Mouse (Mus musculus) kidney, adult 2 months (tissue): ENCODE measurements around the gene Gm12355. TPM values are rescaled to one million over a fixed set of nuclear protein-coding genes. Genes with fewer than 3 reads are reported as not detected.
"Not testable (repeated sequence)": the region's sequence is repeated elsewhere in the genome, so short reads cannot be mapped to it uniquely, and the experiment has no call there.

Source experiments
- DNase-seq: peaks from one replicate; pipeline ENCODE4 v3.0.0; 2021
- H3K27ac ChIP-seq: fragments of 200-500 bp; 2 replicates; pipeline ENCODE4 v1.5.1; 2012; ENCODE audit warnings: low read depth, low read length, control low read depth, inconsistent platforms; ENCODE audit not compliant: insufficient read depth
- H3K27me3 ChIP-seq: fragments of 200-500 bp; replicated peaks from 2 replicates; pipeline ENCODE4 v1.6.1; 2012; ENCODE audit warnings: mild to moderate bottlenecking, moderate library complexity, low read length, inconsistent platforms; ENCODE audit not compliant: control insufficient read depth, insufficient read depth
- H3K36me3 ChIP-seq: fragments of 200-500 bp; 2 replicates; pipeline ENCODE4 v1.6.1; 2012; ENCODE audit warnings: mild to moderate bottlenecking, moderate library complexity, low read length, inconsistent platforms; ENCODE audit not compliant: control insufficient read depth, insufficient read depth
- H3K4me1 ChIP-seq: fragments of 200-500 bp; 2 replicates; pipeline ENCODE4 v1.6.1; 2011; ENCODE audit warnings: low read length; ENCODE audit not compliant: control insufficient read depth, insufficient read depth
- H3K4me3 ChIP-seq: fragments of 200-500 bp; 2 replicates; pipeline ENCODE4 v1.5.1; 2011; ENCODE audit warnings: mild to moderate bottlenecking, low read depth, low read length, control low read depth; ENCODE audit not compliant: insufficient read depth
- CTCF ChIP-seq: fragments of 200-500 bp; conservative IDR thresholded peaks from 2 replicates; pipeline ENCODE4 v1.5.1; 2011; ENCODE audit warnings: low read depth, mild to moderate bottlenecking, control low read depth, low read length, moderate library complexity, mixed read lengths; ENCODE audit not compliant: insufficient read depth, insufficient read length
- POLR2A ChIP-seq: fragments of 200-500 bp; IDR thresholded peaks from one replicate; pipeline ENCODE4 v1.6.1; 2011; ENCODE audit warnings: low read depth, low read length, control low read depth
- WGBS: fragments of 180-500 bp; shearing (Covaris S2); methylation state at CpG from one replicate; pipeline ENCODE4 v1.1.7; 2018; 5-methylcytosine and 5-hydroxymethylcytosine counted together
- polyA plus RNA-seq: library from polyadenylated mRNA; depleted of rRNA; stranded (reverse); fragments of >200 nt; gene quantifications from 2 replicates; pipeline ENCODE4 v1.2.3, GENCODE M21; 2012; rRNA removed

The Gm12355 gene
- not detected in 2 replicates for polyA plus RNA-seq

DNA sequence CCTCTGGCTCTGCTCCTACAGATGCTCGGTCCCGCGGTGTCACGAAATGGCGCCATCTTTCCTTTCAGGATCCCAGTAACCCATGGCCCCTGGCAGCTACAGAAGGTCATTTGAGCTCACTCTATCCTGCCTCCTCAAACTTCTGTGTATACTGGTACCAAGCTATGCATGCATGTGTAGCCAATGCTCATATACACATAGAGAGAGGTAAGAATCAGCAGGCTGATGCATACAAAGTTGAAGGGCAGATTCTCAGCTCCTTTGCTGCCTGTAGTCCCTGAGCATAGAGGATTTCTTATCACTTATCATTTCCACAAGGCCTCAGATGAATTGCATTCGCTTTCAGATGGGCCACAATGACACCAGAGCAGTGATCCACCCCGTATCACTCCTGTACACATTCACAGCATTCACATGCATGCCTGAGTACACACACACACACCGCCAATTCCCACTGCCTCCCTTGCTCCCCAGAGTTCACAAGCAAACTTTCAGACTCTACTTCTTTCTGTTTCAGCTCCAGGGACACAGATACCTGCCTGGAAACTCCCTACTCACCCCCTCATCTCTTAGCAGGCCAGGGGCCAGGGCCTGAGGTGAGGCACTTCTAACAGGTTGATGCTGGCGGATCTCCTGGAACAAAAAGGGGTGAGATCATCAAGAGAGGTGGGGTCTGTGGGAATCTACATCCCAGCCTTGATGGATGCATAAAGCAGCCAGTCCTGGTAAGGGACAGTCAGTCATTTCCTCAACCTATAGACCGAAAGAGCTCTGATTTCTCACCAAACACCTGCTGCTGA, at the start of gene Gm12355, which contains the start of gene Gsdma3:
Gene Gm12355, minus strand, starts transcription at position 51 of the 800 bp plus-strand sequence.
Gene Gsdma3, plus strand, starts transcription at position 750 of the 800 bp plus-strand sequence.
- no peak within 1 kb of the TSS for H3K27ac ChIP-seq
- WGBS, result 87% methylated on average over 10 of the region's 10 CpGs
- no peaks in the 10 kb centered on the region for H3K36me3 ChIP-seq
- no peaks in the 10 kb centered on the region for H3K27me3 ChIP-seq
- no peak within 1 kb of the TSS for H3K4me3 ChIP-seq
- no peaks in the 10 kb centered on the region for H3K4me1 ChIP-seq
- no peak for DNase-seq
- TF ChIP-seq POLR2A (no peak), CTCF (no peak)

DNA sequence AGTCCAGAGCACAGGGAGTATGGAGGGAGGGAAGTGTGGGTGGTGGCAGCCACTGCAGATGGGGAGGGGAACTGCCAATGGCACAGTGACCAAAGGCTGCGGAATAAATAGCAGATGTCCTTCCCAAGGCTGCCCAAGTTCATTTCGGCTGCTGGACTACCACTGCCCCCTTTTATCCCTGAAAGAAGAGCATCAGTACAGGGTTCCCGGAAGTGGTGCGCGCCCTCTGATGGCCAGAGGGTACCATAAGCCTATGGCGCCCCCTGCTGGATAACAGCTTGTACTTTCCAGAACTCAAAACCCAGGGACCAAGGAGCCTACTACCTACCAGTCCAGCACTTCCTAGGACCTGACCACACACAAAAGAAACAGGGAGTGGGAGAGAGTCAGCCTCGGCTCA, 47.7 kb upstream of the Gm12355 start:
- TF ChIP-seq CTCF, result 0 out of 2 replicates have a peak, but pooled peaks have one; percentile 29
- not testable (repeated sequence) for H3K4me3 ChIP-seq, H3K27ac ChIP-seq, H3K27me3 ChIP-seq, H3K4me1 ChIP-seq, H3K36me3 ChIP-seq
- DNase-seq, result peak; percentile 61
- 2% methylated on average over 7 of the region's 7 CpGs for WGBS

DNA sequence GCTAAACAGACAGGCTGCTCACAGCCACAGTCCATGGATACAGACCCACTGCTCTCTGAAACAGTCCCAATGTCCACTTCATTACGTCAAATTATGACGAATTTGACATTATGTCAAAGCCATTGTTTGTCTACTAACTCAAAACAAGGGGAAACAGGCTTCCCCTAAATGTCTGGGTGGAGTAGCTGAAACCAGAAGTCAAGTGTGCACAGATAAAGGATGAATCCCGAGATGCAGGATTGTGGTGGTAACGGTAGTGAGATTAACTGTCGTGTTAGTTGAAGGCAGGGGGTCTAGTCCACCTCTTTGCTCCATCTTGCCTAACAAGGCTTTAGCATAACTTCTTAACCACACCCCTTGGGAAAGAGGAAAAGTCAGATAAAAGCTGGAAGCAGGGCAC, 47.0 kb upstream of the Gm12355 start:
- no peaks in the 10 kb centered on the region for H3K36me3 ChIP-seq
- H3K27me3 ChIP-seq, result no peaks in the 10 kb centered on the region
- WGBS, result 80% methylated on average over 5 of the region's 5 CpGs
- DNase-seq, result no peak
- no peaks in the 10 kb centered on the region for H3K4me1 ChIP-seq
- no peak overlapping the region for H3K4me3 ChIP-seq
- no peak overlapping the region for H3K27ac ChIP-seq
- TF ChIP-seq CTCF, result no peak
- no peak for TF ChIP-seq POLR2A

DNA sequence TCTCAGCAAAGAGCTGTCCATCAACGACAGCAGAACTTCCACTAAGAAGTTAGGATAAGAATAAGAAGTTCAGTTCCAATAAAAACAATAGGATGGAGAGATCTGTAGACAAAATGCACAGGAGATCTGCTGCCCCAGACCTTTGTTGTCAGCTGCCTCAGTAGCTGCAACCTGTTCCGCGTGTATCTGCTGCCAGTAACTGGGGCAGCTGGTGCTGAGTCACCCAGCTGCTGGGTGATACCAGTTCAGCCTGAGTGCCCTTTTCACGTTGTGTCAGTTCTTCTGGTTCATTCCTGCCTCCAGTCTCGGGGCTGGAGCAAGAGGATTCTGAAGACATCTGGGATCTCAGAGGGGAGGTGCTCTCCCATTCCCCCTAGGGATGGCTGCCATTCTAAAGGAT, 46.4 kb upstream of the Gm12355 start:
- H3K36me3 ChIP-seq, result no peaks in the 10 kb centered on the region
- DNase-seq, result no peak
- no peak for TF ChIP-seq POLR2A
- TF ChIP-seq CTCF, result no peak
- 37% methylated on average over 5 of the region's 5 CpGs for WGBS
- H3K27ac ChIP-seq, result no peak overlapping the region
- no peaks in the 10 kb centered on the region for H3K27me3 ChIP-seq
- H3K4me1 ChIP-seq, result no peaks in the 10 kb centered on the region
- H3K4me3 ChIP-seq, result no peak overlapping the region

DNA sequence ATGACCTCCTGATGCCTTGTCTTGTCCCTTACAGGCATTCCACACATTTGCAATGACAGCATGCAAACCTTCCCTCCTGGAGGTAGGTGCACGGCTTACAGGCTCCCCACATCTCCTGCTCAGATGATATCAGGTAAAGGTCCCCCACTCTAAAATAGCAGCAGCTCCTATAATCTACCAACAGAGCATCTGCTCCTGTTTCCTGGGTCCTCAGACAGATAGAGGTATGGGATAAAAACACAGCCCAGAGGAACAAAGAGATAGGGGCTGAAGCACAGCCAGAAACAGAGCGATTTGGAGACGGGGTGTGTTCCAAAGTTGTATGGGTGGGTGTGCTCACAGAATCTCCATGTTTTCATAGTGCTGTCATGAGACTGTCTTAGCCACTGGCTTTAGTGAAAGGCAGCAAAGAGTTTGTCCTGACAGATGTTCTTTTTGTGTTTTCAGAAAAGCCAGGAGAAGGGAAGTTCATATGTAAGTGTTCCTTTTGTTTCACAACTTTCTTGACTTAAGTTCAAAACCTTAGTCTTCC, 45.9 kb upstream of the Gm12355 start:
- DNase-seq, result no peak
- Histone ChIP-seq H3K4me3 (no peak overlapping the region), H3K4me1 (no peaks in the 10 kb centered on the region), H3K36me3 (no peaks in the 10 kb centered on the region), H3K27ac (no peak overlapping the region), H3K27me3 (no peaks in the 10 kb centered on the region)
- WGBS, result 68% methylated on average over 3 of the region's 3 CpGs
- TF ChIP-seq POLR2A (no peak), CTCF (no peak)

DNA sequence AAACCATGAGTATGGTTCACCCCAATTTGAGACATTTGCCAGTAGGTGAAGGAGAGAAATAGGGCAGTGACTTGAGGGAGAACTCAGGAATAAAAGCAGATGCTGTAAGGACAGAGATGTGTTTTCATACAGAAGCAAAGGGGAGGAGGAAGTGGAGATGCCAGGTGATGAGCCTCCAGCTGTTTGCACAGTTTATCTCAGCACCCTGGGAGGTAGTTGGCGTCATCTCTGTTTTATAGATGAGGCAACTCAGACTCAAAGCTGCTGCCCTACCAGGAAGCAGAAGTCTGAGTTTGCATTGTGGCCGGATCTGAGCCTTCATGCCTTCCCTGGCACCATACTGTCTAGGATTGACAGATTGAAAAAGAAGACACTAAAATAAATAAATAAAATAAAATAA, 43.5 kb upstream of the Gm12355 start:
- DNase-seq, result no peak
- Histone ChIP-seq H3K4me3 (no peak overlapping the region), H3K27me3 (no peaks in the 10 kb centered on the region), H3K4me1 (no peaks in the 10 kb centered on the region), H3K27ac (no peak overlapping the region), H3K36me3 (no peaks in the 10 kb centered on the region)
- TF ChIP-seq POLR2A, result no peak
- TF ChIP-seq CTCF, result no peak
- 69% methylated on average over 2 of the region's 2 CpGs for WGBS

DNA sequence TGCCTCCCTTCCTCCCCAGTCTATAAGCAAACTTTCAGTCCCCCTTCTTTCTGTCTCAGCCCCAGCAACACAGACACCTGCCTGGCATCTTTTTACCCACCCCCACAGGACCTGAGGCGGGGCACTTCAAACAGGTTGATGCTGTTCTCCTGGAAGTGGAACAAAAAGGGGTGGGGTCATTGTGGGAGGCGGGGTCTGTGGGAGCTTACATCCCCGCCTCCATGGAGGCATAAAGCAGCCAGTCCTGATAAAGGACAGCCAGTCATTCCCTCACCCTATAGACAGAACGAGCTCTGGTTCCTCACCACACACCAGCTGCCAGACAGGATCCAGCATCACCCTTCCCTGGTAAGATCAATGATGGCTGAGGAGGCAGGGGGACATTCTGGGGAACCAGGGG, 38.6 kb upstream of the Gm12355 start, which contains the start of gene Gsdma:
Gene Gsdma, plus strand, starts transcription at position 261 of the 400 bp plus-strand sequence.
- Histone ChIP-seq H3K36me3 (no peaks in the 10 kb centered on the region), H3K27ac (no peak within 1 kb of the TSS), H3K4me3 (no peak within 1 kb of the TSS), H3K4me1 (no peaks in the 10 kb centered on the region), H3K27me3 (no peaks in the 10 kb centered on the region)
- no peak for TF ChIP-seq CTCF
- no peak for DNase-seq
- 56% methylated on average over 4 of the region's 4 CpGs for WGBS
